Mouse (Mus musculus): Measurements from ENCODE around the gene Atad3a. TPM values are rescaled to one million over a fixed set of nuclear protein-coding genes. Genes with fewer than 3 reads are reported as not detected.
A peak's percentile ranks its signal among the peaks of the same experiment; 100 is the strongest.

The Atad3a gene
- total RNA-seq (2014; rRNA removed; ENCODE audit: low replicate concordance) (123 and 128 TPM in 2 replicates), polyA plus RNA-seq (2015; fragmentation: Nextera tagmentation; extraction: Ambion mirVana) (85.3 and 99.3 TPM in 2 replicates)

GRCm38 (mm10) chr4:155760613-155761355 is at the start of gene Atad3a:
Gene Atad3a, minus strand, starts transcription at chr4:155761093.
- Histone ChIP-seq H3K4me3 (ENCODE audit: low read depth, low read length) (peak within 1 kb of the TSS; percentile 66), H3K36me3 (replicated peaks; ENCODE audit: control insufficient read depth, insufficient read depth, low read length) (peaks cover 20% of the 10 kb centered on the region), H3K4me1 (ENCODE audit: control insufficient read depth, insufficient read depth) (peaks cover 36% of the 10 kb centered on the region), H3K27me3 (ENCODE audit: control insufficient read depth, insufficient read depth, low read length) (no peaks in the 10 kb centered on the region), H3K4me2 (ENCODE audit: low read depth, low read length) (peak within 1 kb of the TSS; percentile 94), H3K9ac (replicated peaks; ENCODE audit: low read depth, low read length) (peak within 1 kb of the TSS; percentile 66), H3K9me3 (replicated peaks; ENCODE audit: control insufficient read depth, low read length) (no peaks in the 10 kb centered on the region), H3K27ac (ENCODE audit: low read depth) (peak within 1 kb of the TSS; percentile 80)
- peak; percentile 96 for DNase-seq (ENCODE audit: low spot score)
- peak; percentile 97 for ATAC-seq (ENCODE audit: insufficient read depth, low read depth)
- WGBS = under 1% methylated on average over 58 of the region's 68 CpGs
- TF ChIP-seq EP300 (IDR thresholded peaks at IDR 0.05; ENCODE audit: low read depth) (peak; percentile 42; the same call in 1 of the 2 replicates), CTCF (IDR thresholded peaks at IDR 0.05; ENCODE audit: low read depth) (no peak)

- H3K4me2 ChIP-seq (ENCODE audit: low read depth, low read length) = no peak overlapping the region
- ATAC-seq (ENCODE audit: insufficient read depth, low read depth) = no peak
- H3K4me3 ChIP-seq (ENCODE audit: low read depth, low read length) = no peak overlapping the region
- H3K9me3 ChIP-seq (replicated peaks; ENCODE audit: control insufficient read depth, low read length) = no peaks in the 10 kb centered on the region
- H3K27me3 ChIP-seq (ENCODE audit: control insufficient read depth, insufficient read depth, low read length) = no peaks in the 10 kb centered on the region
- TF ChIP-seq CTCF (IDR thresholded peaks at IDR 0.05; ENCODE audit: low read depth) (no peak), EP300 (IDR thresholded peaks at IDR 0.05; ENCODE audit: low read depth) (no peak)
- WGBS = 76% methylated on average over 3 of the region's 3 CpGs
- DNase-seq (ENCODE audit: low spot score) = no peak
- no peak overlapping the region for H3K9ac ChIP-seq (replicated peaks; ENCODE audit: low read depth, low read length)
- H3K27ac ChIP-seq (ENCODE audit: low read depth) = no peak overlapping the region
- H3K36me3 ChIP-seq (replicated peaks; ENCODE audit: control insufficient read depth, insufficient read depth, low read length) = peaks cover 54% of the 10 kb centered on the region
- peaks cover 18% of the 10 kb centered on the region for H3K4me1 ChIP-seq (ENCODE audit: control insufficient read depth, insufficient read depth)
Measured at GRCm38 (mm10) chr4:155807841-155808240, 46.9 kb upstream of the Atad3a start.

DNA sequence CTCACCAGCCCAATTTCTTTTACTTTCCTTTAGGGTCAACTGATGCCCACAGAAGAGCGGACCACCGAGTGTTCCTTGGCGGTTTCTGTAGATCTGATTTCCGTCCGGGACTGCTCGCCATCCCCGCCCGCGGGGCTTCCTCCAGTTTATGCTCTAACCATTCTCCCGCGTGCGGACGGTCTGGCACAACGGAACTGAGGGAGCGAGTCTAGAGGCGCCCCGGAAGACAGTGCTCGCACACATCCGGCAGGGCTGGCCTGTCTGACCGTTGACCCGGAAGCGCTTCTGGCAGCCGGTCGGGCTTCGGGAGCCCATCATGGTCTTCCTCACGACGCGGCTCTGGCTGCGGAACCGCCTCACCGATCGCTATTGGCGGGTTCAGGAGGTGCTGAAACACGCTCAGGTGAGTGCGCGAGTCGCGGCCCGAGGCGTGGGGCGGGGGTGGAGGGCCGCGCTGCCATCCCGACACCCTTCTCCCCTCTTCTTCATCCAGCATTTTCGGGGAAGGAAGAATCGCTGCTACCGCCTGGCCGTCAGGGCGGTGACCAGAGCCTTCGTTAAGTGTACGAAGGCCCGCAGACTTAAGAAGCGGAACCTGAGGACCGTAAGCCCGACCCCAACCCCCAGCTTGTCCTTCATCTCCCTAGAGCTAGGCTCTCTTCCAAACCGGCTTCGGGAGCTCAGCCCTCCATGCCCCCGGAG is 42.6 kb upstream of the Atad3a start:
- H3K9ac ChIP-seq (replicated peaks; ENCODE audit: low read depth, low read length) = peak overlapping the region; percentile 83
- ATAC-seq (ENCODE audit: insufficient read depth, low read depth) (peak; percentile 99), DNase-seq (ENCODE audit: low spot score) (peak; percentile 92)
- peak overlapping the region; percentile 85 for H3K4me2 ChIP-seq (ENCODE audit: low read depth, low read length)
- peaks cover 16% of the 10 kb centered on the region for H3K4me1 ChIP-seq (ENCODE audit: control insufficient read depth, insufficient read depth)
- H3K4me3 ChIP-seq (ENCODE audit: low read depth, low read length) = peak overlapping the region; percentile 84
- WGBS = under 1% methylated on average over 56 of the region's 58 CpGs
- peak overlapping the region; percentile 73 for H3K27ac ChIP-seq (ENCODE audit: low read depth)
- H3K36me3 ChIP-seq (replicated peaks; ENCODE audit: control insufficient read depth, insufficient read depth, low read length) = peaks cover 29% of the 10 kb centered on the region
- no peaks in the 10 kb centered on the region for H3K9me3 ChIP-seq (replicated peaks; ENCODE audit: control insufficient read depth, low read length)
- TF ChIP-seq CTCF (IDR thresholded peaks at IDR 0.05; ENCODE audit: low read depth) (no peak), EP300 (IDR thresholded peaks at IDR 0.05; ENCODE audit: low read depth) (peak; percentile 81)
- no peaks in the 10 kb centered on the region for H3K27me3 ChIP-seq (ENCODE audit: control insufficient read depth, insufficient read depth, low read length)

- H3K27ac ChIP-seq (ENCODE audit: low read depth) = peak within 1 kb of the TSS; percentile 73
- H3K4me3 ChIP-seq (ENCODE audit: low read depth, low read length) = peak within 1 kb of the TSS; percentile 84
- WGBS = 6% methylated on average over 12 of the region's 12 CpGs
- H3K9me3 ChIP-seq (replicated peaks; ENCODE audit: control insufficient read depth, low read length) = no peaks in the 10 kb centered on the region
- H3K27me3 ChIP-seq (ENCODE audit: control insufficient read depth, insufficient read depth, low read length) = no peaks in the 10 kb centered on the region
- TF ChIP-seq EP300 (IDR thresholded peaks at IDR 0.05; ENCODE audit: low read depth) (no peak), CTCF (IDR thresholded peaks at IDR 0.05; ENCODE audit: low read depth) (no peak)
- peaks cover 16% of the 10 kb centered on the region for H3K4me1 ChIP-seq (ENCODE audit: control insufficient read depth, insufficient read depth)
- ATAC-seq (ENCODE audit: insufficient read depth, low read depth) (peak; percentile 40; the same call in 1 of the 2 replicates), DNase-seq (ENCODE audit: low spot score) (no peak)
- peak within 1 kb of the TSS; percentile 83 for H3K9ac ChIP-seq (replicated peaks; ENCODE audit: low read depth, low read length)
- H3K36me3 ChIP-seq (replicated peaks; ENCODE audit: control insufficient read depth, insufficient read depth, low read length) = peaks cover 23% of the 10 kb centered on the region
- H3K4me2 ChIP-seq (ENCODE audit: low read depth, low read length) = peak within 1 kb of the TSS; percentile 85
Measured at GRCm38 (mm10) chr4:155802741-155803339, 41.9 kb upstream of the Atad3a start, which contains the start of gene Mrpl20. Gene Mrpl20, plus strand, starts transcription at chr4:155802878.

DNA sequence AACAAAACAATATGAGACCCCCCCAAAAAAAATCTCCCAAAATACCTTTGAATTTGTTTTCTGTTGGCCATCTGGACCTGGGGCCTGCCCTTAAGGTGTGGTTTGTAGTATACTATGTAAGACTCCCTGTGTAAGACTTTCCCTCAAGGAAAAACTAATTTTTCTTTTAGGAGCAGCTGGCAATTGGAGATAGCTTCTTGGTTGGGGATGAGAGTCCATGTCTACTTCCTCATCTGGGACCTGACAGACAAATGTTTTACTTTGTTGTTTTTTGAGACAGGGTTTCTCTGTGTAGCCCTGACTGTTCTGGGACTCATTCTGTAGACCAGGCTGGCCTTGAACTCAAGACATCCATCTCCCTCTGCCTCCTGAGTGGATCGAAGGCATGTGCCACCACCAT is 41.2 kb upstream of the Atad3a start:
- no peaks in the 10 kb centered on the region for H3K27me3 ChIP-seq (ENCODE audit: control insufficient read depth, insufficient read depth, low read length)

More for the DNA sequence above, 41.2 kb upstream of the Atad3a start:
- H3K9ac ChIP-seq (replicated peaks; ENCODE audit: low read depth, low read length) = no peak overlapping the region
- peaks cover 15% of the 10 kb centered on the region for H3K36me3 ChIP-seq (replicated peaks; ENCODE audit: control insufficient read depth, insufficient read depth, low read length)
- peaks cover 16% of the 10 kb centered on the region for H3K4me1 ChIP-seq (ENCODE audit: control insufficient read depth, insufficient read depth)
- no peak overlapping the region for H3K4me2 ChIP-seq (ENCODE audit: low read depth, low read length)
- no peak overlapping the region for H3K4me3 ChIP-seq (ENCODE audit: low read depth, low read length)
- 93% methylated on average over 1 of the region's 1 CpGs for WGBS
- no peak for TF ChIP-seq EP300 (IDR thresholded peaks at IDR 0.05; ENCODE audit: low read depth)
- no peak for TF ChIP-seq CTCF (IDR thresholded peaks at IDR 0.05; ENCODE audit: low read depth)
- no peaks in the 10 kb centered on the region for H3K9me3 ChIP-seq (replicated peaks; ENCODE audit: control insufficient read depth, low read length)
- no peak for ATAC-seq (ENCODE audit: insufficient read depth, low read depth)
- no peak for DNase-seq (ENCODE audit: low spot score)
- no peak overlapping the region for H3K27ac ChIP-seq (ENCODE audit: low read depth)

Data from heart, postnatal 0 days (tissue).